Mouse (Mus musculus): ENCODE measurements around the gene Phgr1.

The Phgr1 gene

DNA sequence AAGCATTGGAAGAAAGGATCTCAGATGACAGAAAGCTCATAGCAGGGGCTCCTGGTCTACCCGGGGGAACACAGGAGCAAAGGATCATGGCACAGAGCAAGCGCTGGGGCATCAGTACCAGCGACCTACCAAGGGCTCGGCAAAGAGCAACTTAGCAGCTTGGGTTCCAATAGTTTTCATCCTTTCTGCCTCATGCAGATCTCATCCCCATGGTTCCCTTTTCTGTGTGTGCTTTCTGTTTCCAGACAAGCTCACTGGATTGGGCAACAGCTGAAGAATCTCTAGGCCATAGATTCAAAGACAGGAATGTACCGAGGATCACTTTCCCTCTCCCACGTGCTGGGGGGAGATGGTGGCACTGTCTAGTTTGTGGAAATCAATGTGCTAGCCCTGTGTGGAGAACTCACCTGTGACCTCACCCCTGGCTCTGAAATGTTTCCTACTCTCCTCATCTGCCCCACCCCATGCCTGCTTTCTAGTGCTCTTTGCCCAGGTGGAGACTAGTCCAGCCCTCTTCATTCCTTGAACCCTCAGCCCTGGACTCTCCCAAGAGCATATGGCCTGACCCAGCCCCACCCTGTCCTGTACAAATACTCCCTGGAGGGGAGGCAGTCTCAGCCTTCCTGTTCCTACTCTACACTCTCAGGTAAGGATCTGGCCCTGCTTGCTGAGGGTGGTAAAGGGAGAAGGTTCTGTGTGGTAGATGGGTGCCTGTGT is at the start of gene Phgr1:
TSS of gene Phgr1 (plus strand) at position 612 of the 717 bp plus-strand sequence.
- DNase-seq (ENCODE audit: extremely low read depth, low read depth, low spot score) = no peak

DNA sequence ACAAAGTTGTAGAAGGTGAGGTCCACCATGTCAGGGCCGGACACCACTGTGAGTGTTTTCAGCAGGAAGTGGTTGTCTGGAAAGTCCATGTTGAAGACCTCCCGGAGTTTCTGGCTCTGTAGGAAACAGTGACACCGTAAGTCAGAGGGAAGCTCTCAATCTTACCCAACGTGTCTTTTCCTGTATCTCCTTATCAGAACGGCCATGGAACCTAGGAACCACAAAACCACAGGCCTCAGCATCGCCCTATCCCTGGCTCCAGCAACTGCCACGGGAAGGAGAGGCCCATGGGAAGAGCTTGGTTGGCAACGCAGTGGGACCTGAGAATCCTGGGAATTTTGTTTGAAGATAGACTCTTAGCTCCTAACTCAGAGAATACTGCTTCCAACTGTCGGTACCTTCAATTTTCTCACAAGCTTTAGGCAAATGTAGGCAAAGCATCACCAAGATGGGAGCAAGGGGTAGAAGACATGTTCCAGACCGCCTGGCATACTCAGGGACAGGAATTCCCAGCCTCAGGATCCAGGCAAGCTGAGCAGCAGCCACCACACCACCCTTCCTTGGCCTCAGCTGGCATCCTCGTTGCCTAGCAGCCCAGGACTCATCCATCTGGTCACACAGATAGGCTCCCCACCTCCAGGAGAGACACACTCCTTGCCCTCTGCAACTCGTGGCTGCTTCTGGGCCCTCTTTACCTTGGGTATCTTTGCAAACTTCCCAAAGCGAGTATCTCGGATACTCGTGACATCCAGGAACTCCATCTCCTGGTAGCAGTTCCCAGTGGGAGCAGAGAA is 48.7 kb upstream of the Phgr1 start:
- no peak for DNase-seq (ENCODE audit: extremely low read depth, low read depth, low spot score)

DNA sequence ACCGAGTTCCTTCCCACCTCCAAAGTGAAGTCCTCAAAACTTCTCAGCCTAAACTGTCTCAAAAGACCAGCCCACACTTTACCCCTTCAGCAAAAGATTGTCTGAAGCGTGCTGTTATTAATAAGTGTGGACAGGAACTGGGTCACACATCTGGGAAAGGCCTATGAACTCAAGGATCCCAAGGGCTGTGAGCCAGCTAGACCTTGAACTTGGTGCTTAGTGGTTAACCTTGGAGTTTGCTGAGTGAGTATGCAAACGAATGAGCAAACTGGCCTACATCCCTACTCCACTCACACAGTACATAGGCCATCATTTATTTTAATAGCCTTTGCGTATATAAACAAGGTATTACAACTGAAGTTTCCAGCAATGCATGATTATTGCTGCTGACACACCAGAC is 47.1 kb upstream of the Phgr1 start:
- no peak for DNase-seq (ENCODE audit: extremely low read depth, low read depth, low spot score)

DNA sequence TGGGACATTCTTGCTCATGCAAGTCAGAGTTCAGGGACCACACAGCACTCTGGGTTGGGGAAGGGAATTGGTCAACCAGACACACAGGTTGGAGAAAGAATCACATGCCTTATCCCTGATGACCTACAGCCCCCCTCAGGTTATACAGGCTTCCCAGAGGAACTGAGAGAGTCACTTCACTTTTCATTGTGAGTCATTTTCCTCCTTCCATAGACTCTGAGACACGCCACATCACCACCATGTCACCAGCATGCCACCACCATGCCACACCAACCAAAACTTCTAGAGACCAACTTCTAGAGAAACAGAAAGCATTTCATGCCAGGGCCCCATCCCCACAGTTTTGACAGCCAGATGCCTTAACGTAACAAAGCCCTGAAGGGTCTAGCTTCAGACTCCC is 45.7 kb upstream of the Phgr1 start:
- DNase-seq (ENCODE audit: extremely low read depth, low read depth, low spot score) = no peak

DNA sequence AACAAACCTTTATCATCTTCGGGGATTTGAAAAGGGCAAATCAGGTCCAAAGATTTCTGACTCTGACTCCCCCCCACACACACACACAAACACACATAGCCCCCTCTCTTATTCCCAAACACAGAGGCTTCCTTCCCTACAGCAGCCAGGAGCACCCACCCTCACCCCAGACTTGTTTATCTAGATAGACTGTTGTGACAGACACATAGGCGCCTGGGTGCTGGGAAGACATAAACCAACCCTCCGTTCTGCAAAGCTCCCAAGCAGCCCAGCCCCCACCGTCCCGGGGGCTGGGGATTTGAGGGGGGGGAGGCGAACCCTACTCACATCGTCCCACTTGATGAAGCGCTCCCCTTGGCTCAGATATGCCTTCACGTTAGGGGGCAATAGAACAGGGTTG is 44.7 kb upstream of the Phgr1 start:
- DNase-seq (ENCODE audit: extremely low read depth, low read depth, low spot score) = no peak

DNA sequence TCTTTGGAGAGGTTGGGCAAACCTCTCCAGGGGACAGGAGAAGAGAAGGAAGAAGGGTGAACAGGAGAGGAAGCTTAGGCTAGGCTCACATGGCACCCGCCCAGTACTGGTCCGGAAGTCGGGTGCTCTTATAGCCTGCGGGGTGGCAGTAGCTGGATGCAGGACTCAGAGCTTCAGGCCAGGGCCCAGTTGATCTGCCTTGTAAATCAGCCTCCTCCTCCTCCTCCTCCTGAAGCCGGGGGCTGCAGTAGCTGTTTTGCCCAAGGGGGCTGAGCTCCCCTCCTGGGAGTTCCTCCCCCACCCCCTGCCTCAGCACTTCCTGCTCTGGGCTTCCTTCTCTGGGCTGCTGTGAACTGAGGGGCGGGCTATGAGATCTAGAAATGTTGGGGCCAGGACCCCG is 44.2 kb upstream of the Phgr1 start, which contains the start of gene Plcb2:
TSS of gene Plcb2 (minus strand) at position 102 of the 400 bp plus-strand sequence.
- no peak for DNase-seq (ENCODE audit: extremely low read depth, low read depth, low spot score)

DNA sequence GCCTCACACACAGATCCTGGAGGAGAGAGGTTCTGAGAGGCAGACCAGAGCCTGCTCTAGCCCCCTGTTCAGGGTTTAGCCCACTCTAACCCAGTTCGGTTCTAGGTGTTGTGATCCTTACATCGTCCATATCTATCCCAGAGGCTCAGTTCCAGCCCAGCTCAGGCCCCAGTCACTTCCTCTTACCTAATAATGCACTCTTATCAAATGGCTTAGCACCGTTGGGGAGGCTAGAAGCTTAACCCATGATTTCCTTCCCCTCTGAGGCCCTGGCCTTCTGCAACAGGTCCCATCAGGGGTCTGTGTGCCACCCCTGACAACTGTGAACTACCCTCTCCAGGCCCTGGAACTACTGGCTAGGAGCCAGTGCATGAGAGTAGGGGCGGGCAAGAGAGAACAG is 43.4 kb upstream of the Phgr1 start:
- no peak for DNase-seq (ENCODE audit: extremely low read depth, low read depth, low spot score)

DNA sequence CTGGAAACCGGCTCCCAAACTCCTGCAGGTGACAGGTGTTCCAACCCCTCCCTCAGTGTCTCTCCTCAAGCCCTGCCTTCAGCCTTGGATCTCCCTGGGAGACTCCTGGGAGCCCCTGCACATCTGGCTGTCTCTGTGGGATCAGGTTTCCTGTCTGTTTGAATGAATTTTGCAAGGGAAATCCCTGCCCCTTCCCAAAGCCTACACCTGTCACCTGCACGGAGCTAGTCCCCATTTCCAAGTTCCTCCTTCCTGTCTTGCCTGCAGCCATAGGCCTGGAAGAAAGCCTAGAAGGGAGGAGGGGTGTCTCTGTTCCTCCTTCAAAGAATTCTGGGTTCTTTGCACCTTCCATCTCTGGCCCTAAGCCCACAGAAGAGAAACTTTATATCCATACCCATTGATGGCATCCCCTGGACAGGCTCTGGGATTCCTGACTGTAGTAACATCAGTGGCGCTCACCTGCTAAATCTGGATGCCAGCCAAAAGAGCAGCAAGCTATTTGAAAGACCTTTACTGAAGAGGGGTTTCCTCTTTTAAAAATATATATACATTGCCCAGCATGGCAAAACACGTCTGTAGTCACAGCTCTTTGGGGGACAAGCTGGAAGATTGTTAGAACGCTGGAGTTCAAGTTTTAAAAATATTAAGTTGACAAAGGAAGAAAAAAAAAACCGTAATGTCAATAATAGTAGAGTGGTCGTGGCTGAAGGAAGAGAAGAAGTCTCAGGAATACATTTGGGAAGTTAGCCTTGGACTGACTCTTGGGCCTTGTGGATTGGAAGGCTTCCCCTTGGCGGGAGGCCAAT is 42.5 kb upstream of the Phgr1 start:
- DNase-seq (ENCODE audit: extremely low read depth, low read depth, low spot score) = no peak

DNA sequence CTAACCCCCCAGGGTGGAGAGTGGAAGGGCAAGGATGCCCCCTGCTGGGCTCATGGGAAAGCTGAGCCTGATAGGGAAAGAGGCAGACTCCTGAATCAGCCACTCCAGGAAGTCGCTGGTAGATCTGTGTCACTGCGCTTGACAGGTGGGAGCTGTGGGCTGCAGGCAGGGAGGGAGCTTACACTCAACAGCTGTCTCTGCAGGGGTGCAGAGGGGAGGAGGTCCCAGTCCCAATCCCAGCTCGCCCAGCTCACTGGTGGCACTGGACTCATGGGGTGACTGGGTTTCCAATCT is 42.0 kb upstream of the Phgr1 start:
- no peak for DNase-seq (ENCODE audit: extremely low read depth, low read depth, low spot score)

DNA sequence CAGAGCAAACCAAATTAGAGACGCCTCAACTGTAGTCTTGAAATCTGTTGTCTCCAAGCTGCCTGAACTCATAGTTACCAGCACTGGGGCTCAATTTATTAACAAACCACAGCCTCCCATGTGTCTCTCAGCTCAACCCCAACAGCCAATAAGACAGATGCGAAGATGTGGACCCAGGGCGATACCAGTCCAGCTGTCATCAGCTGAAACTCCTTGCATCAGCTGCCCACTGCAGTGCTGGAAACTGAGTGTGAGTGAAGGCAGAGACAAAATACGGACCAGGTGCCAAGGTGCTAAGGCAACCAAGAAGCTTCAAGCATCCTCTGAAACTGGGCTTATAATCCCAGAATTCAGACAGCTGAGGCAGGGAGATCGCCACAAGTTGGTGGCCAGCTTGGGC is 40.6 kb upstream of the Phgr1 start:
- no peak for DNase-seq (ENCODE audit: extremely low read depth, low read depth, low spot score)

DNA sequence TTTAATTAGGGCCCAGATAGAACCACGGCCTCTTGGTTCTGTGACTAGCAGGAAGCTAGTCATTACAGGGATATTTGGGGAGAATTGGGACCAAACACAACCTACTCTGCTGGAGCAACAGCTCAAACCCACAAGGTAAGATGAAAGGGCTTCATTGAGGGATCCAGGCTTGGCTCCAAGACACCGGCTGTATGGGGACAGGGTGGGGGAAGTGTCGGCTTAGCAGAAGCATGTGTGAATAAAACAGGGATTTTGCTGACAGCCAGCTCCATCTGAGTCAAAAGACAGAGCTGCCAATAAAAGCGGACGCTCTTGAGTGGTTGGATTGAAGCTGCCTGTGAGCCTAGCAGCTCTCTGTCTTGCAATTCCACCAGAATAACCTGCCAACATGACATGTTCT is 39.2 kb upstream of the Phgr1 start:
- no peak for DNase-seq (ENCODE audit: extremely low read depth, low read depth, low spot score)

DNA sequence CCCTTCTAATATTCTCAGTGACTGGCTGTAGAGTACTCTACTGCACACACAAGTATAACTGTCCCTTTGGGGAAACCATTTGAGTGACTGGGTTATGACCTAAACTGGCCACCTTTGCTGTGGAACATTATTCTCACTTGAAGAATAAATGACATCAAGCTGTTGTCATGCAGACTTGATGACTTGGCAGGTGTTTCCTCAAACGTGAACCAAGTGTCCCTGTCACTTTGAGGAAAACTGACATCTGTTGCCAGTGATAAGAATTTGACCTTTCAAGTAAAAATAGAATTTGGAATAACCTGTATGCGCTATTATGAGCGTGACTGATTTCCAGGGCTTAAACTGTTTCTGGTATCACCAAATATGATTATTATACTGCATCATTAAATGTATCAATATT is 32.2 kb upstream of the Phgr1 start:
- no peak for DNase-seq (ENCODE audit: extremely low read depth, low read depth, low spot score)

DNA sequence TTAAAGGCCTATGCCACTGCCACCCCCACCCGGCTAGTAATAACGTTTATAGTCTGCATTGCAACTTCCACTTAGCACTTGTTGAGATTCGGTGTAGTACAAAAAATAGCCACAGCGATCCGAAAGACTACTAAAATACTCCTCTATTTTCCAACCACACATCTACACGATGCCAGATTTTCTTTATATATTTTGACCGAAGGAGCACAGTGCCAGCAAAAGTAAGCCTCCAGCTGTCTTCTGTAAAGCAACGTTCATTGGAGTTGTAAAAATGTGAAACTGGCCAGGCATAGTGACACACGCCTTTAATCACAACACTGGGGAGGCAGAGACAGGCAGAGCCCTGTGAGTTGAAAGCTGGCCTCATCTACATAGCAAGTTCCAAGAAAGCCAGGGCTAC is 31.4 kb upstream of the Phgr1 start:
- DNase-seq (ENCODE audit: extremely low read depth, low read depth, low spot score) = no peak

DNA sequence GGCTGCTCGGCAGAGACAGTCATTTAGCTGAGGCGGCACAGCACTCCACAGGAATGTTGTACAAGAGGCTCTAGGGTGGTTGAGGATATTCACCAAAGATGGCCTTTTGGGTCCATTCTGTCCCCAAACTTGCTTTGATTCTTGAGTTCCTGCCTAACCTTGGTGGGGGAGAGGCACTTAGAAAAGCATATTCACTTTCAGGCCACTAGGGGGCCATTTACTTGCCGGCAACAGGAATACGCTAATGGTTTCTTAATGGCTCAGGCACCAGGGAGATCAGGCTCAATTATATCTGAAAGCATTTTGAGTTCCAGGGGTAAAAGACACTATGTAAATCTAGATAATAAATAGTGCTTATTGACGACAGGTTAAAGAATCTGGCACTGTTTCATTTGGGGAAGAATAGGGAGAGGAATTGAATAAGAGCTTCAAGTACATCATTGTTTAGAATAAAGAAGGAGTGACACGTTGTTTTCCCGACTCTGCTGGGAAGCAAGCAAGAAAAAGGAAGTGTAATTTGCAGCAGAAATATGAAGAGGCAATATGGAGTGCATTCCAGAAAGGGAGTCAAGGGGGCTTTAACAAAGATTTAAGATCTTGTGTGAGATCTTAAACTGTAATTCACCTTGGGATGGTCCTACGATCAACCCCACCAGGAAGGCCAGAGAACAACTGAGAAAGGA is 29.2 kb upstream of the Phgr1 start:
- DNase-seq (ENCODE audit: extremely low read depth, low read depth, low spot score) = no peak

DNA sequence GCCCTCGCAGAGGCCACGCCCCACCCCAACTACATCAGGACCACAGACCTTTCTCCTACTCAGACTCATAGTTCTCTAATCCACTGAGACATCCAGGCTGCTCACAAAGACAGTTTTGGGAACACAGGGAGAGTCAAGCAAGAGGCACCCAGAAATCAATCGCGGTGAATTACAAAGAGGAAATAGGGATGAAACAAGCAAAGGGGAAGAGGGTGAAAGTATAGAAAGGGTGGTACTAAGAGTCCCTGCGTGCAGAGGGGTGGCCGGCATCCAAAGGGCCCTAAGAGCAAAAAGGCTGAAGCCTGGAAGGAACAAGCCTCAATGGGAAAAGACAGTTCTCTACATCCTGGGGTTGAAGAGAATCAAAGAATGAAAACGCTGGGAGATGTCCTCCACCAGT is 27.9 kb upstream of the Phgr1 start:
- DNase-seq (ENCODE audit: extremely low read depth, low read depth, low spot score) = no peak

DNA sequence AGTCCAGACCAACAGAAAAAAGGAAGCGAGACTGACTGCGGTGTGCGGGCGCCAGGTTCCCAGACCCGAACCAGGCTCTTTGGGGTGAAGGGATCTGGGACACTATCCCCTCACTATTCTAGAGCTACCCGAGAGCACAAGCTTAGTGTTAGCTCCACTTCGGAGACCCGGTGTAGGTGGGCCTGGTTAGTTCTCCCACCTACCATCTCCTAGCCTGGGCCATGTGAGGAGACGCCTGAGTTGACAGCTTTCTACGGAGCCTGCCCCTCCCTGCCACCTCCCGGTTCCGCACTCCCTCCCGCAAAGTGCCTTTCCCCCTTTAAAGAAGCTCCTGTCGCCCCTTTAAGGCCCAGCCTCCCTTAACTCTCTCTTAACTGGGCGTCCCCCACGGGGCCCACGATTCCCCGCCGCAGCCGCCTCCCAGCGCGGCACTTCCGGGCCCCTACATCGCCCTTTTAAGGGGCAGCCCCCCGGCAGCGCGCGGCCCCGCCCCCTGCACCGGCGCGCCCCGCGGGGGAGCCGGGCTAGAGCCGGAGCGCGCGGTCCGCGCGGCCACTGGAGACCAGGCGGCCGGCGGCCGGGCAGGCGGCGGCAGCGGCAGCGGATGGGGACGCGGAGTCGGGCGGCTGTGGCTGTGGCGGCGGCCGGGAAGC is 27.2 kb upstream of the Phgr1 start, which contains the start of gene Inafm2:
TSS of gene Inafm2 (plus strand) at position 527 of the 653 bp plus-strand sequence.
- DNase-seq (ENCODE audit: extremely low read depth, low read depth, low spot score) = no peak

DNA sequence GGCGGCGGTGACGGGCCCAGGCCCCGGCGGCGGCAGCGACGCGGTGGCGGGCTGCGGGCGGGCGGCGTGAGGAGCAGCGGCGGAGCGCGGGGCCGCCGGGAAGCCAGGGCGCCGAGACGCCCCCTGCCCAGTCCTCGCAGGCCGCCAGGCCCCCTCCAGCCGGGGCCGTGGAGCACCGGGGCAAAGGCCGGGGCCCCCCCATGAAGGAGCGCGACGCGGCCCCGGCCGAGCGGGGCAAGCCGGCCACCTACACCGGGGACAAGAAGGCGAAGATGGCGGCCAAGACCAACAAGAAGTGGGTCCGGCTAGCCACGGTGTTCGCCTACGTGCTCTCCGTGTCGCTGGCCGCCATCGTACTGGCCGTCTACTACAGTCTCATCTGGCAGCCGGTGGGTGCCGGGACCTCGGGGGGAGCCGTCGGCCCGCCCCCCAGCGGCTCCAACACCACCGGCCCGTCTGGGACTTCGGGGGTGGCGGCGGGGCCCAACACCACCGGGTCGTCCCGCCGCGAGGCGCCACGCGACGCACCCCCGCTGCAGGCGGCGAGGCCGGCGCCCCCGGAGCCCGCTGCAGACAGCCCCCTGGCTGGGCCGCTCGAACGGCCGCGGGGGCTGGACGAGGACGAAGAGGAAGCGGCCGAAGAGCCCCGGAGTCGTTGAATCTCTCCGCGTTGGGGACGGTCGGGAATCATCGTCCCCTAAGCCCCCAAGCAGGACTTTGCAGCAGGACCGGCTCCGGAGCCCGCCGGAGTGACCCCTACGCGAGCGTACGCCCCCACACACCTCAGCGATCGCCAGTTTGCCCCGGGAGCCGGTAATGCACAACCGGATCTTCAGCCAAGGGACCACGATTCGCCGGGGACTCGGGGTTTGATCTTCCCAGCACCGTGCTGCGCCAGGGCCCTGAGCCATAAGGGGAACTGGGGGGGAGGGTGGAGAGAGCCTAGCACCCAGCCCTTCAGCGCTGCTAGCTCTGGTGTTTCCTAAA is 26.4 kb upstream of the Phgr1 start:
- DNase-seq (ENCODE audit: extremely low read depth, low read depth, low spot score) = no peak

DNA sequence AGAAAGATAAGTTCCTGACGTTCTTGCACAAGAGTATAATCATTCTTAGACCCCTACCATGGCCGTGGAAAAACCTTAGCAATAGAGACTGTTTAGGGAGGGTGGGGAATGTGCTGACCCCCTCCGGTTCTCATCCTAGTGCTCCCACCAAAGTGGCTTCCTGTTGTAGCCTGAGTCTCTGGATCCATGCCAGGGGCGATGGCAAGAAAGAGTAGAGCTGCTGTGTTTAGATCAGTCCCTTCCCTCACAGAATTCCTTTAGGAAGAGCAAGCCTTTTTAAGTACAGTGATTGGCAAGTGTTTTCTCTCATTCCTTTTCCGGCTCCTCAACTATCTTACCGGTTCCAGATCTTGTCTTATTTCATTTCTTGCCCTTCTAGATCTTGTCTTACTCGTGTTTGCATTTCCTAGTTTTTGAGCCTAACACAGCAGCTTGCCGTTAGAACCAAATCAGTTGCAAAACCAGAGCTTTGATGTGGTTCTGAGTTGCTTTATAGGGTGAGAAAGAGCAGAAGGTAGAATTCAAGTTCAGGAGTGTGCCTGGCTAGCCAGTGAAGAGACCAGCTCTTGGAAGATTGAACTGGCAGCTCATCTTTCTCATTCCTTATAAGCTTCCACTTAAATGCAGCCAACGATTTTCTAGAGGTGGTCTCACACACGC is 25.1 kb upstream of the Phgr1 start:
- no peak for DNase-seq (ENCODE audit: extremely low read depth, low read depth, low spot score)

DNA sequence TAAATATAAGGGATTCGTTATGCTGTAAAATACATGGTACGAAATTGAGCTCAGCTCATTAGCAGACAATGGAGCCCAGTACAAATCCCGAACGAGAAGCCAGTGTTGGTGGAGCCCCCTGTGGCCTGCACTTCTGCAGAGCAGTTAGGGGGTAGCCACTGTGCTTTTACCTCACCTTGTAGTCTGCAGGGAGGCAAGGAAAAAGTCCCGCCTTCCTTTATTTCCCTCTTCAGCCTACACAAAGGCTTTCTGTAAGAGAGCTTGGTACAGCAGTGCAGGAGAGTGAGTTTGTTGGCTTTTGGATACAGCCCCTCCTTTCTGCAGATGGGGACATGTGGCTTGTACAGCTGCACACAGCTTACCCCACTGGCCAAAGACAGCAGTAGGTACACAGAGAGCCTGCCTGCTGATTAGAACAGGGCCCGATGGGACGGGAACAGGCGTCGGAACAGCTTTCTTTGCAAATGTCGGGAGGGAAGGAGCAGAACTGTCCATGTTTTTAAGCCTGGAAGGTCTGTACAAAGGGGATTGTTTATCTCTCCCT is 23.2 kb upstream of the Phgr1 start:
- no peak for DNase-seq (ENCODE audit: extremely low read depth, low read depth, low spot score)

All from fat pad, adult 2 months (tissue).